Mouse (Mus musculus) kidney, postnatal 0 days (tissue): ENCODE results near the gene Noa1. TPM values are rescaled to one million over a fixed set of nuclear protein-coding genes. Genes with fewer than 3 reads are reported as not detected.

ENCODE experiments used
- ATAC-seq: fragments of 200-750 bp; cut with Nextera tagmentation; replicated peaks from 2 replicates; pipeline ENCODE4 v1.8.0; 2017; ENCODE audit warnings: low read depth, moderate number of reproducible peaks, moderate TSS enrichment, moderate library complexity; ENCODE audit not compliant: low FRiP score
- DNase-seq: peaks from one replicate; pipeline ENCODE4 v3.0.0-alpha.2; 2016; ENCODE audit warnings: low spot score
- H3K27ac ChIP-seq: fragments of 300-500 bp; sonication (generic); 2 replicates; pipeline ENCODE4 v1.5.1; 2014; ENCODE audit warnings: mild to moderate bottlenecking
- H3K27me3 ChIP-seq: fragments of 300-500 bp; sonication (generic); 2 replicates; pipeline ENCODE4 v1.6.1; 2014; ENCODE audit warnings: low read length, mixed read lengths; ENCODE audit not compliant: insufficient read depth
- H3K36me3 ChIP-seq: fragments of 300-500 bp; sonication (generic); 2 replicates; pipeline ENCODE4 v1.6.1; 2014; ENCODE audit warnings: low read length, mixed read lengths; ENCODE audit not compliant: insufficient read depth
- H3K4me1 ChIP-seq: fragments of 300-500 bp; sonication (generic); replicated peaks from 2 replicates; pipeline ENCODE4 v1.6.1; 2014; ENCODE audit warnings: antibody characterized with exemption, low read length, mixed read lengths; ENCODE audit not compliant: insufficient read depth
- H3K4me2 ChIP-seq: fragments of 300-500 bp; sonication (generic); 2 replicates; pipeline ENCODE4 v1.6.1; 2014; ENCODE audit warnings: mild to moderate bottlenecking, low read length, moderate library complexity, mixed read lengths
- H3K4me3 ChIP-seq: fragments of 300-500 bp; sonication (generic); replicated peaks from 2 replicates; pipeline ENCODE4 v1.5.1; 2014; ENCODE audit warnings: low read depth, low read length
- H3K9ac ChIP-seq: fragments of 300-500 bp; sonication (generic); 2 replicates; pipeline ENCODE4 v1.6.1; 2014; ENCODE audit warnings: low read depth, low read length
- H3K9me3 ChIP-seq: fragments of 300-500 bp; sonication (generic); replicated peaks from 2 replicates; pipeline ENCODE4 v1.6.1; 2016; ENCODE audit warnings: low read length, inconsistent platforms, mixed read lengths
- CTCF ChIP-seq: IDR thresholded peaks from 2 replicates; pipeline ENCODE4 v1.5.1; 2016; ENCODE audit warnings: antibody characterized with exemption, low read depth, mild to moderate bottlenecking, moderate library complexity
- WGBS: fragments of 180-500 bp; shearing (Covaris S2); extraction: QIAGEN DNeasy Blood & Tissue Kit; methylation state at CpG from one replicate; pipeline ENCODE4 v1.1.7; 2014; 5-methylcytosine and 5-hydroxymethylcytosine counted together
- polyA plus RNA-seq: library from polyadenylated mRNA; unstranded; fragments of >200 nt; fragmentation: Nextera tagmentation; extraction: Ambion mirVana; gene quantifications from 2 replicates; pipeline ENCODE4 v1.2.1, GENCODE M21; 2015

Noa1 gene
- polyA plus RNA-seq, 1 experiment from 2014 or later, result 27.0 TPM

GRCm38 (mm10) chr5:77314986-77315385, 5.1 kb upstream of the Noa1 start:
- Histone ChIP-seq H3K4me1 (peaks cover 5% of the 10 kb centered on the region; the same call in 1 of the 2 replicates), H3K36me3 (peaks cover 22% of the 10 kb centered on the region; the same call in 1 of the 2 replicates), H3K9me3 (no peaks in the 10 kb centered on the region), H3K9ac (no peak overlapping the region), H3K4me3 (no peak overlapping the region), H3K27me3 (no peaks in the 10 kb centered on the region), H3K27ac (no peak overlapping the region), H3K4me2 (no peak overlapping the region)
- TF ChIP-seq CTCF, result no peak
- WGBS, result 91% methylated on average over 6 of the region's 6 CpGs
- no peak for ATAC-seq
- no peak for DNase-seq

GRCm38 (mm10) chr5:77314206-77314605, 4.3 kb upstream of the Noa1 start:
- H3K27me3 ChIP-seq, result no peaks in the 10 kb centered on the region
- H3K4me1 ChIP-seq, result peaks cover 5% of the 10 kb centered on the region; the same call in 1 of the 2 replicates
- H3K36me3 ChIP-seq, result 0 out of 2 replicates have a peak, but pooled peaks cover 16% of the 10 kb centered on the region
- H3K9me3 ChIP-seq, result no peaks in the 10 kb centered on the region
- DNase-seq (no peak), ATAC-seq (no peak)
- WGBS, result 95% methylated on average over 4 of the region's 4 CpGs
- no peak overlapping the region for H3K4me2 ChIP-seq
- no peak; the same call in 1 of the 2 replicates for TF ChIP-seq CTCF
- H3K4me3 ChIP-seq, result no peak overlapping the region
- no peak overlapping the region for H3K9ac ChIP-seq
- no peak overlapping the region for H3K27ac ChIP-seq

- Histone ChIP-seq H3K4me2 (peak overlapping the region; percentile 100), H3K4me3 (peak overlapping the region; percentile 80), H3K9me3 (no peaks in the 10 kb centered on the region), H3K36me3 (peaks cover 15% of the 10 kb centered on the region), H3K27ac (no peak overlapping the region), H3K4me1 (peaks cover 11% of the 10 kb centered on the region; the same call in 1 of the 2 replicates), H3K9ac (peak overlapping the region; percentile 78), H3K27me3 (no peaks in the 10 kb centered on the region)
- peak; percentile 1 for ATAC-seq
- WGBS, result under 1% methylated on average over 76 of the region's 76 CpGs
- peak; percentile 39 for DNase-seq
- no peak for TF ChIP-seq CTCF
Observed at GRCm38 (mm10) chr5:77309051-77309906, 605 bp downstream of the Noa1 start.

GRCm38 (mm10) chr5:77307821-77308553, 1.9 kb downstream of the Noa1 start:
- 80% methylated on average over 5 of the region's 5 CpGs for WGBS
- no peak for TF ChIP-seq CTCF

DNA sequence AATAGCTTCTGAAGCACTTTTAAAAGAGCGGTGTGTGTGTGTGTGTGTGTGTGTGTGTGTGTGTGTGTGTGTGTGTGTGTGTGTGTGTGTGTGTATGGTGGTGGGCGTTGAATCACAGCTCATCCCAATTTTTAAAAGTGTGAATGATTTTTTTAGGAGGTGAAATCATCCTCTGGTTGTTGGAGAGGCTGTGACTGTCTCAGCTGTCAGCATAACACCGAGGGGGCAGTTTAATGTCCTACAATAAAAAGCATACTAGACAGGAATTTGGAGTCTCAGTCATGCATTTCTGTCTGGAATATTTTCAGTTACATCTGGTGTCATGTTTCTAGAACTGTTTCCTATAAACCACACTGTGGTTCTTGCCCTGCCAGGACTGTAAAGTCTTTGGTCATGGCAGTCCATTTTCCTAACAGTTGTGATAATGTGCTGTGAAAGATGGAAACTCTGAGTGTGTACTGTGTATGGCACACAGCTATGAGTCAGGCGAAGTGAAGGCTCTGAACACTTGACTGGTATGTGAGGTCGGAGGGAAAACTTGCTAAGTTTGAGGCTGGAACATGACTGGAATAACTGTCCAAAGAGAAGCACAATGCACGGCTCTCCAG, 8.5 kb downstream of the Noa1 start:
- 80% methylated on average over 6 of the region's 6 CpGs for WGBS
- H3K4me3 ChIP-seq, result no peak overlapping the region
- TF ChIP-seq CTCF, result no peak
- H3K4me1 ChIP-seq, result no peaks in the 10 kb centered on the region
- no peak for ATAC-seq
- no peaks in the 10 kb centered on the region for H3K9me3 ChIP-seq
- H3K36me3 ChIP-seq, result peaks cover 25% of the 10 kb centered on the region; the same call in 1 of the 2 replicates
- no peak overlapping the region for H3K4me2 ChIP-seq
- no peaks in the 10 kb centered on the region for H3K27me3 ChIP-seq
- H3K9ac ChIP-seq, result no peak overlapping the region
- DNase-seq, result no peak
- no peak overlapping the region for H3K27ac ChIP-seq

More at GRCm38 (mm10) chr5:77307821-77308553, 1.9 kb downstream of the Noa1 start:
- no peak overlapping the region for H3K4me3 ChIP-seq
- no peak for ATAC-seq
- no peak for DNase-seq
- no peaks in the 10 kb centered on the region for H3K27me3 ChIP-seq
- peaks cover 11% of the 10 kb centered on the region; the same call in 1 of the 2 replicates for H3K4me1 ChIP-seq
- peaks cover 11% of the 10 kb centered on the region for H3K36me3 ChIP-seq
- no peak overlapping the region for H3K27ac ChIP-seq
- H3K9ac ChIP-seq, result no peak overlapping the region
- no peaks in the 10 kb centered on the region for H3K9me3 ChIP-seq
- H3K4me2 ChIP-seq, result peak overlapping the region; percentile 100

GRCm38 (mm10) chr5:77299486-77299885, 10.4 kb downstream of the Noa1 start:
- no peak overlapping the region for H3K9ac ChIP-seq
- peaks cover 19% of the 10 kb centered on the region; the same call in 1 of the 2 replicates for H3K36me3 ChIP-seq
- no peaks in the 10 kb centered on the region for H3K9me3 ChIP-seq
- ATAC-seq (no peak), DNase-seq (no peak)
- no peaks in the 10 kb centered on the region for H3K27me3 ChIP-seq
- WGBS, result 87% methylated on average over 2 of the region's 2 CpGs
- TF ChIP-seq CTCF, result no peak
- no peaks in the 10 kb centered on the region for H3K4me1 ChIP-seq
- no peak overlapping the region for H3K4me2 ChIP-seq
- no peak overlapping the region for H3K27ac ChIP-seq
- no peak overlapping the region for H3K4me3 ChIP-seq
